Mouse (Mus musculus) WW6 (cell line): ENCODE data around the gene Sdk2.

Source experiments
- DNase-seq: peaks from one replicate; pipeline ENCODE4 v3.0.0-alpha.2; 2013; ENCODE audit warnings: low read depth, low spot score

Sdk2 gene

GRCm38 (mm10) chr11:113742998-113743397 is 323.8 kb downstream of the Sdk2 start:
- DNase-seq: no peak

GRCm38 (mm10) chr11:113740100-113740499 is 326.7 kb downstream of the Sdk2 start:
- no peak for DNase-seq

- no peak for DNase-seq
Observed at GRCm38 (mm10) chr11:113739213-113739612, 327.6 kb downstream of the Sdk2 start.

- DNase-seq: no peak
Observed at GRCm38 (mm10) chr11:113737912-113738311, 328.9 kb downstream of the Sdk2 start.

GRCm38 (mm10) chr11:113737553-113737854 is 329.3 kb downstream of the Sdk2 start:
- DNase-seq: no peak

GRCm38 (mm10) chr11:113736848-113737552 is 329.8 kb downstream of the Sdk2 start:
- DNase-seq: no peak

- DNase-seq: no peak
Observed at GRCm38 (mm10) chr11:113735151-113735550, 331.7 kb downstream of the Sdk2 start.

- DNase-seq: no peak
Observed at GRCm38 (mm10) chr11:113733631-113734364, 333.0 kb downstream of the Sdk2 start.

GRCm38 (mm10) chr11:113731945-113732612 is 334.8 kb downstream of the Sdk2 start:
- DNase-seq: no peak

GRCm38 (mm10) chr11:113730879-113731278 is 336.0 kb downstream of the Sdk2 start:
- DNase-seq: no peak

GRCm38 (mm10) chr11:113729917-113730316 is 336.9 kb downstream of the Sdk2 start:
- DNase-seq: no peak

GRCm38 (mm10) chr11:113729239-113729638 is 337.6 kb downstream of the Sdk2 start:
- no peak for DNase-seq

- DNase-seq: no peak
Observed at GRCm38 (mm10) chr11:113727992-113728391, 338.9 kb downstream of the Sdk2 start.

- DNase-seq: no peak
Observed at GRCm38 (mm10) chr11:113726994-113727888, 339.6 kb downstream of the Sdk2 start.
